Comparison of ENCODE assay signal across 11 mouse cellular contexts in genomic region chr10:4593828-4594227, GRCm38 (mm10). TPM values are rescaled to one million over a fixed set of nuclear protein-coding genes. Genes with fewer than 3 reads are reported as not detected.
DNase-seq lines count a peak whose midpoint lies in the region; ATAC-seq and TF ChIP-seq lines count a peak whose summit lies in the region.
"Had no signal": no experiment of that assay in that cellular context is flagged by ENCODE, and none has a peak within 500 bp of the region (broad histone marks: within the 10 kb centered on the region; RNA-seq: fewer than 3 reads in every experiment).

No protein-coding gene starts in this region.

- no peak for TF ChIP-seq POLR2A in thymus, adult 2 months (IDR thresholded peaks at IDR 0.05; ENCODE audit: control insufficient read depth, extremely low read depth, insufficient read depth, low read length, poor library complexity)

- 60% methylated on average over 4 of the region's 4 CpGs for WGBS in heart, postnatal 0 days
- 75% methylated on average over 4 of the region's 4 CpGs for WGBS in thymus, adult 2 months

- no peaks in the 10 kb centered on the region for H3K36me3 ChIP-seq in heart, postnatal 0 days (replicated peaks; ENCODE audit: control insufficient read depth, insufficient read depth, low read length)
- no peaks in the 10 kb centered on the region for H3K36me3 ChIP-seq in thymus, adult 2 months (ENCODE audit: control insufficient read depth, insufficient read depth, low read length)
- H3K36me3 ChIP-seq: heart, embryonic 12.5 days had no signal

- no peak for TF ChIP-seq EP300 in heart, postnatal 0 days (IDR thresholded peaks at IDR 0.05; ENCODE audit: low read depth)

- no peaks in the 10 kb centered on the region for H3K9me3 ChIP-seq in heart, postnatal 0 days (replicated peaks; ENCODE audit: control insufficient read depth, low read length)
- H3K9me3 ChIP-seq: heart, embryonic 12.5 days had no signal

- no peaks in the 10 kb centered on the region for H3K4me1 ChIP-seq in heart, postnatal 0 days (ENCODE audit: control insufficient read depth, insufficient read depth)
- H3K4me1 ChIP-seq in thymus, adult 2 months (replicated peaks; ENCODE audit: control insufficient read depth, insufficient read depth, low read length) = no peaks in the 10 kb centered on the region
- H3K4me1 ChIP-seq: heart, embryonic 12.5 days had no signal

- H3K27me3 ChIP-seq in heart, postnatal 0 days (ENCODE audit: control insufficient read depth, insufficient read depth, low read length) = no peaks in the 10 kb centered on the region
- H3K27me3 ChIP-seq in thymus, adult 2 months (ENCODE audit: control insufficient read depth, insufficient read depth, low read length) = no peaks in the 10 kb centered on the region
- H3K27me3 ChIP-seq: heart, embryonic 12.5 days had no signal

- TF ChIP-seq CTCF in heart, postnatal 0 days (IDR thresholded peaks at IDR 0.05; ENCODE audit: low read depth) = peak; percentile 49
- no peak for TF ChIP-seq CTCF in thymus, adult 2 months (IDR thresholded peaks at IDR 0.05; ENCODE audit: borderline replicate concordance, control insufficient read depth, extremely low read depth, insufficient read depth, low read length, poor library complexity)

- intact Hi-C loops in heart, postnatal 36 days (cut with DNase I) = loop anchor here (10.0 kb wide), 1 partner anchor 401 kb away; no protein-coding TSS in a partner anchor

- no peak overlapping the region for H3K4me2 ChIP-seq in heart, postnatal 0 days (ENCODE audit: low read depth, low read length)
- H3K4me2 ChIP-seq: heart, embryonic 12.5 days had no signal

- ATAC-seq in heart, postnatal 0 days (ENCODE audit: insufficient read depth, low read depth) = no peak

- H3K4me3 ChIP-seq in heart, postnatal 0 days (ENCODE audit: low read depth, low read length) = no peak overlapping the region
- H3K4me3 ChIP-seq in thymus, adult 2 months (ENCODE audit: control insufficient read depth, insufficient read depth, low read length) = no peak overlapping the region
- H3K4me3 ChIP-seq: heart, embryonic 12.5 days; myocyte had no signal

- H3K9ac ChIP-seq in heart, postnatal 0 days (replicated peaks; ENCODE audit: low read depth, low read length) = no peak overlapping the region
- H3K9ac ChIP-seq: heart, embryonic 12.5 days had no signal

- DNase-seq in heart, postnatal 0 days (ENCODE audit: low spot score) = no peak
- DNase-seq in heart, postnatal 36 days = no peak
- DNase-seq in thymus, adult 2 months = peak; percentile 28
- no peak for DNase-seq in thymus, postnatal 25 days
- DNase-seq in embryo, embryonic 10.5 days (ENCODE audit: low spot score) = peak; percentile 26
- DNase-seq in right cerebral cortex, adult 18-20 months = no peak
- DNase-seq in frontal cortex, postnatal 25 days (ENCODE audit: low spot score in 2 of 2) = no peak
- DNase-seq in layer of hippocampus, adult 18-20 months (ENCODE audit: low spot score in 2 of 2) = no peak
- DNase-seq: cerebellum, adult 11-12 months had no signal

- no peak overlapping the region for H3K27ac ChIP-seq in heart, postnatal 0 days (ENCODE audit: low read depth)
- H3K27ac ChIP-seq in thymus, adult 2 months (ENCODE audit: control insufficient read depth, insufficient read depth, low read length) = no peak overlapping the region

RNA-seq across cellular contexts. Expression of gene Esr1, which starts 17.6 kb away (rescaled TPM):
- 0.12 and 0.50 TPM in 2 replicates for total RNA-seq in heart, postnatal 0 days (2014; rRNA removed; ENCODE audit: low replicate concordance)
- 0.14 and 0.21 TPM in 2 replicates for polyA plus RNA-seq in heart, postnatal 0 days (2015; fragmentation: Nextera tagmentation; extraction: Ambion mirVana)
- 1 to 10 TPM in 1 of 2 experiments, under 1 TPM in 1; 0.76 to 1.4 TPM for total RNA-seq in heart, postnatal 36 days (2021)
- polyA plus RNA-seq in thymus, adult 2 months (2012; rRNA removed) = 3.4 and 5.2 TPM in 2 replicates
- total RNA-seq in layer of hippocampus, adult 18-20 months (2021) = 1 to 10 TPM; 3.4 to 4.5 TPM

Comparison
In these comparisons a context has a peak if more than half of its experiments do, and no peak if none do; other contexts are left out.
1. DNase-seq: peak in thymus, adult 2 months (single experiment) and embryo, embryonic 10.5 days (single experiment); none in heart, postnatal 0 days (single experiment), heart, postnatal 36 days (0 of 2), thymus, postnatal 25 days (single experiment), right cerebral cortex, adult 18-20 months (single experiment), frontal cortex, postnatal 25 days (0 of 2) and layer of hippocampus, adult 18-20 months (0 of 2).